Mouse (Mus musculus) skeletal muscle tissue, adult 2 months (tissue): ENCODE results near the gene Serpina3n.
"Not testable (repeated sequence)": the region's sequence is repeated elsewhere in the genome, so short reads cannot be mapped to it uniquely, and the experiment has no call there.

Source experiments
- DNase-seq: peaks from one replicate; pipeline ENCODE4 v3.0.0-alpha.2; 2012; ENCODE audit warnings: low read depth, low spot score

Serpina3n gene

GRCm38 (mm10) chr12:104433951-104434735 lies 27.6 kb downstream of the Serpina3n start:
- DNase-seq = no peak

DNA sequence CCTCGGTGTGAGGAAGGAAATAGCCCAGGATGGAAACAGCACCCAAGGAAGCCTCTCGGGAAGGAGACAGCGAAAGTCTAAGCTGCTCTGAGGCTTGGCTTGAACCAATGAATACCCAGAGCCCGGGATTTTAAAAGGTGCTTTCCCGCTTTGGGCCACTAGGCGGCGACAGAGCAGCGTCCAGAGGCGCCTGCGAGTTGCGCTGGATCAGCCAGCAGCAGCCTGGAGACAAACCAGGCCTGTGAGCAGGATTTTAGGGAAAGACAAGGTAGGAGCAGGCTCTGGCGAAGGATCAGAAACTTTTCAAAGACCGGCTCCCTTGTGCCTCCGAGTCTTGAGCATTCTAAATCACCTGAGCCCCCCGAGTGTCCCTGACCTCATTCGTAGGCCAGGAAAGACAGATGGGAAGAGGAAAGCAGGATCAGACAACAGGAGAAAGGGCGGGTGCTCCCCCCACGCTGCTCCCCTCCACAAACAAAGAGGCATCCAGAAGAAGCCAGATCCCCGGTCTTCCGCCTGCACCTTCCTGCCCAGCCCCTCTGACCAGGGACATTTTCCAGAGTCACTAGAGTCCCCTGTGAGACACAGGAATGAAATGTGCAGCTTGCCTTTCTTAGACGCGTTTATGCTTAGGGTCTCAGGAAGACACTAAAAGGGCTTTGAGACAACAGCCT lies 33.7 kb downstream of the Serpina3n start:
- peak; percentile 52 for DNase-seq

DNA sequence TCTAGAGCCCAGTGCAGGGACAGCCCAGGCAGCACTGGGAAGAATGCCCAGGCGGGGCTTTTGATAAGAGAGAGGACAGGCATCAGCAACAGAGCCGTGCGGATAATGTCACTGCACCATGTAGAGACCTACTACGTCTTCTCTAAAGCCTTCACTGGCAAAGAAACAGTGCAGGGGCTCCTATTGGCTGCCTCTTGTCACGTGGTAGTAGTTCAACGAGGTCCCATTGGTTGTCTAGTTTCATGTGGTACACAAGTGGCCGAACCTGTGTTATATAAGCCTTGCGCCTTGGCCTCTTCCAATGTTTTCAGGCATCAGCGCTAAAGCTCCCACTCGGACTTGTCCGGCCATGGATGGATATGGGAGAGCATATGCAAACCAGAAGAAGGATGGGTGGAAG lies 37.2 kb downstream of the Serpina3n start:
- DNase-seq = no peak

DNA sequence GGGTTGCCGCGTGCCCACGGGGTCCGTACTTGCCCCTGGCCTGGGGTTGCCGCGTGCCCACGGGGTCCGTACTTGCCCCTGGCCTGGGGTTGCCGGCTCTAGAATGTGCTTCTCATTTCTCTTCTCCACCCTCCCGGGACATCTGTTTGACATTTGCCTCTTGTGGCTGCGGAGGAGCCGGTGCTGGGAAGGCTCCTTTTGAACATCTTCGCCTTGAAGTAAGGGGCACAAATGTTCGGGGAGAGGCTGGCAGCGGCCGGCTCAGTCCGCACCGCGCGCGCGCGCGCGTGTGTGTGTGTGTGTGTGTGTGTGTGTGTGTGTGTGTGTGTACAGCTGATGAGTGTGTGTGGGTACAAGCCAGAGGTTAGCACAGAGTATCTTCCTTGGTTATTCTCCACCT lies 40.5 kb downstream of the Serpina3n start:
- not testable (repeated sequence) for DNase-seq

DNA sequence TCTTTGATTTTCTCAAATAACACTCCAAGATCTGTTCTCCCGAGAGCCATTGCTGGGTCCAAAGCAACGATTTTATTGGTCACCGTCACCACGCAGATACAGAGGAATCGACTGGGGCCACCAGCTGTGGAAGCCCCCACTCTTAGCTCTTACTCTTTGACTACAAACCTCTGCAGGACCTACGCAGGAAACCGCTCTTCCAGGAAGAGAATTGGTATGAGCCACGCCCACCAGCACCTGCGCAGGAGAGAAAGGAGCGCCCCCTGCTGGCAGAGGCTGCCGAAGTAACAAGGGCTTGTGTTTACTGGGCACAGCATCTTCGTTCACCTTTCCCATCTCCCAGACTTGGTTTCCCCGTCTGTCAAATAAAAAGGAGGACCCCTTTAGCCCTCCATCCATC lies 41.6 kb downstream of the Serpina3n start:
- DNase-seq = no peak

DNA sequence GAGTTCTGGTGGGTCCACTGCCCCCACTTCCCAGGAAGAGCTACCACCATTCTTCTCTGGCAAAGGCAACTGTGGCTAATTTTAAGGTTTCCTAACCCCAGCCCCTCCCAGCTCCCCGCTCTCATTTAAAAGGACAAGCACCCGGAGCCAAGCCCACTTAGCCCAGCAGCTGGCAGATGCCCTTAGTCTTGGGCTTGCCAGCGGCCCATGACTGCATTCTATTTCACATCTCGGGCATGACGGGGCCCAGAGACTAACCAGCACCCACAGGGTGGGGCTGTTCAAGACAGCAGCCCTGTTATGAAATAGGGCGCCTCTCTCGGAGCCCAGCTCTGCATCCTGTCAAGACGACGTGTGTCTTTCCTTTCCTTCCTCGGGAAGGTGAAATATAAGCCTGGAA lies 43.7 kb downstream of the Serpina3n start:
- no peak for DNase-seq

DNA sequence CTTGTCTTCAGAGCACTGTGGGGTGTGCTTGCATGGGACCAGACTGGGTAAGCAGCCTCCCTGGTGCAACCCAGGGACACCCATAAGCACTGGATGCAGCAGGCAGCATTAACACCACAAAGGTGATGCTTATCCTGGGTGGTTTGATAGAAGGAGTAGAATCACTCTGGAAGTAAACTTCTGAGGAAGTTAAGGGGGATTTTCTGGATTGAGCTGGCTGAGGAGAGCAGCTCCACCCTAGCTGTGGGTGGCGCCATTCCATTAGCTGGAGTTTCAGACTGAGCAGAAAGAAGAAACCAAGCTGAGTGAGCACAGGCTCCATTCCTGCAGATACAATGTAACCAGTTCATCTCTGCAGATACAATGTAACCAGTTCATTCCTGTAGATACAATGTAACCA lies 46.5 kb downstream of the Serpina3n start:
- DNase-seq = no peak

GRCm38 (mm10) chr12:104459377-104459776 lies 52.8 kb downstream of the Serpina3n start:
- DNase-seq = no peak

- DNase-seq = no peak
Observed at GRCm38 (mm10) chr12:104461372-104461771, 54.8 kb downstream of the Serpina3n start.
